Mouse (Mus musculus): Measurements from ENCODE around the gene Rnf40. TPM values are rescaled to one million over a fixed set of nuclear protein-coding genes. Genes with fewer than 3 reads are reported as not detected.
"Not testable (repeated sequence)": the region's sequence is repeated elsewhere in the genome, so short reads cannot be mapped to it uniquely, and the experiment has no call there.

Rnf40 gene
- total RNA-seq, 2 experiments from 2014 or later, result 67.4 to 67.9 TPM

- DNase-seq (ENCODE audit: low spot score in 2 of 2), result no peak
Measured at GRCm38 (mm10) chr7:127601735-127602134, 13.2 kb downstream of the Rnf40 start.

- no peak for DNase-seq (ENCODE audit: low spot score in 2 of 2)
Measured at GRCm38 (mm10) chr7:127602903-127603302, 14.3 kb downstream of the Rnf40 start.

GRCm38 (mm10) chr7:127604256-127604655 lies 15.7 kb downstream of the Rnf40 start:
- no peak for DNase-seq (ENCODE audit: low spot score in 2 of 2)

GRCm38 (mm10) chr7:127607150-127607549 lies 18.6 kb downstream of the Rnf40 start:
- DNase-seq (ENCODE audit: low spot score in 2 of 2), result no peak

- DNase-seq (ENCODE audit: low spot score in 2 of 2), result no peak
Measured at GRCm38 (mm10) chr7:127611011-127611410, 22.4 kb downstream of the Rnf40 start.

- no peak for DNase-seq (ENCODE audit: low spot score in 2 of 2)
Measured at GRCm38 (mm10) chr7:127611561-127611960, 23.0 kb downstream of the Rnf40 start.

GRCm38 (mm10) chr7:127613501-127613900 lies 24.9 kb downstream of the Rnf40 start:
- DNase-seq (ENCODE audit: low spot score in 2 of 2), result no peak

GRCm38 (mm10) chr7:127614091-127614490 lies 25.5 kb downstream of the Rnf40 start:
- DNase-seq (ENCODE audit: low spot score in 2 of 2), result no peak

- DNase-seq (ENCODE audit: low spot score in 2 of 2), result no peak
Measured at GRCm38 (mm10) chr7:127614511-127614890, 25.9 kb downstream of the Rnf40 start.

GRCm38 (mm10) chr7:127614891-127615843 lies 26.6 kb downstream of the Rnf40 start, which contains the start of gene Zfp629:
Zfp629 (minus strand) TSS chr7:127615797.
- DNase-seq (ENCODE audit: low spot score in 2 of 2), result peak; percentile 50 to 75

GRCm38 (mm10) chr7:127616336-127616735 lies 27.8 kb downstream of the Rnf40 start:
- no peak for DNase-seq (ENCODE audit: low spot score in 2 of 2)

- no peak for DNase-seq (ENCODE audit: low spot score in 2 of 2)
Measured at GRCm38 (mm10) chr7:127616881-127617280, 28.3 kb downstream of the Rnf40 start.

- DNase-seq (ENCODE audit: low spot score in 2 of 2), result no peak
Measured at GRCm38 (mm10) chr7:127617962-127618361, 29.4 kb downstream of the Rnf40 start.

- not testable (repeated sequence) for DNase-seq (ENCODE audit: low spot score in 2 of 2)
Measured at GRCm38 (mm10) chr7:127618402-127618801, 29.8 kb downstream of the Rnf40 start.

- no peak for DNase-seq (ENCODE audit: low spot score in 2 of 2)
Measured at GRCm38 (mm10) chr7:127626039-127626438, 37.5 kb downstream of the Rnf40 start.

- DNase-seq (ENCODE audit: low spot score in 2 of 2), result no peak
Measured at GRCm38 (mm10) chr7:127626471-127626870, 37.9 kb downstream of the Rnf40 start.

GRCm38 (mm10) chr7:127628646-127629045 lies 40.1 kb downstream of the Rnf40 start:
- no peak for DNase-seq (ENCODE audit: low spot score in 2 of 2)

- no peak for DNase-seq (ENCODE audit: low spot score in 2 of 2)
Measured at GRCm38 (mm10) chr7:127631416-127631815, 42.8 kb downstream of the Rnf40 start.

GRCm38 (mm10) chr7:127636963-127637362 lies 48.4 kb downstream of the Rnf40 start:
- peak; percentile 73 to 80 for DNase-seq (ENCODE audit: low spot score in 2 of 2)

GRCm38 (mm10) chr7:127641260-127641659 lies 52.7 kb downstream of the Rnf40 start:
- peak in 1 of 2 experiments; percentile 57 for DNase-seq (ENCODE audit: low spot score in 2 of 2)

- DNase-seq (ENCODE audit: low spot score in 2 of 2), result no peak
Measured at GRCm38 (mm10) chr7:127642254-127642653, 53.7 kb downstream of the Rnf40 start.

GRCm38 (mm10) chr7:127646363-127646762 lies 57.8 kb downstream of the Rnf40 start:
- no peak for DNase-seq (ENCODE audit: low spot score in 2 of 2)

GRCm38 (mm10) chr7:127647576-127647975 lies 59.0 kb downstream of the Rnf40 start:
- DNase-seq (ENCODE audit: low spot score in 2 of 2), result not testable (repeated sequence)

Measured in layer of hippocampus, adult 18-20 months (tissue).